Mouse (Mus musculus): ENCODE data around the gene 2210407C18Rik. TPM values are rescaled to one million over a fixed set of nuclear protein-coding genes. Genes with fewer than 3 reads are reported as not detected.

2210407C18Rik gene
- not detected in 2 replicates for polyA plus RNA-seq (2015; fragmentation: Nextera tagmentation; extraction: Ambion mirVana)

DNA sequence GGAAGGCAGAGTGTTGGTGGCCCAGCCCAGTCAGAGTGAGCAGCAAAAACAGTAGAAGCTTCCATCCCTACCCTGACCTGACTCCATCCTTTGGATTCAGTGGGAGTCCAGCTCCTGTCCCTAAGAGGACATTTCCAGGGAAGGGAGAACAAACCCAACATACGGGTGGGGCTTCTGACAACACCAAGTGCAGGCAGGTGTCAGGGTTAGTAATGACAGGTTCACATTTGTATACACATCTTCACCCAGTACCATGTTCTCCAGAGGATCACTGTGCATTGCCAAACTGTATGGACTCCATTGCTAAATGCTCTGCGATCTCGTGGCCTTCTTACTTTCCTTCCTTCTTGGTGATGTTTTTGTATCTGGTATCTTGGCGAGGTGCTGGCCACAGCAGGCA, at the start of gene 2210407C18Rik:
Gene 2210407C18Rik (minus strand): TSS at position 101 of the 400 bp plus-strand sequence.
- Histone ChIP-seq H3K27me3 (no peaks in the 10 kb centered on the region), H3K4me3 (no peak within 1 kb of the TSS), H3K36me3 (no peaks in the 10 kb centered on the region), H3K4me1 (peaks cover 4% of the 10 kb centered on the region; the same call in 1 of the 2 replicates), H3K4me2 (replicated peaks) (no peak within 1 kb of the TSS), H3K27ac (replicated peaks) (no peak within 1 kb of the TSS), H3K9me3 (no peaks in the 10 kb centered on the region), H3K9ac (replicated peaks) (no peak within 1 kb of the TSS)
- WGBS, result 93% methylated on average over 4 of the region's 4 CpGs
- no peak for ATAC-seq (replicated peaks)

GRCm38 (mm10) chr11:58658596-58658995, 42.7 kb upstream of the 2210407C18Rik start, which contains the start of gene Olfr322:
TSS of gene Olfr322 (plus strand) at chr11:58658782.
- Histone ChIP-seq H3K4me2 (replicated peaks) (no peak within 1 kb of the TSS), H3K9ac (replicated peaks) (no peak within 1 kb of the TSS), H3K36me3 (no peaks in the 10 kb centered on the region), H3K9me3 (no peaks in the 10 kb centered on the region), H3K4me3 (no peak within 1 kb of the TSS), H3K4me1 (no peaks in the 10 kb centered on the region), H3K27me3 (no peaks in the 10 kb centered on the region), H3K27ac (replicated peaks) (no peak within 1 kb of the TSS)
- no peak for ATAC-seq (replicated peaks)
- 85% methylated on average over 4 of the region's 4 CpGs for WGBS

DNA sequence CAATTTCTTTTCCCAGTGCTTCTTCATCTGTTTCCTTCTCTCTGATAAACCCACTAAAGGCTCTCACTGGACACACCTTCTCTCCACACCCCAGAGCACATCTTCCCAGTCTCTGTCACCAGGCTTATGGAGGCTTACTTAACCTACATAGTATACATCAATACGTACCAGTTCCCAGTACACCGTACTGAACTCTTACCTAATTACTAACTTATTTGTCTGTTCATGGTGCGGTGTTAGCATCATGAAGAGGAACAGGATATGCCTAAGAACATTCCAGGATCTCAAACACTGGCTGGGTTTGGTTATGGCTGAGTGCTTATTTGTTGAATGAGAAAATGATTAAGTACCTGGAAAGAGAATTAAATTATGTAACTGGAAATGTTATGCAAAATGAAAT, 39.3 kb upstream of the 2210407C18Rik start:
- H3K4me3 ChIP-seq, result no peak overlapping the region
- ATAC-seq (replicated peaks), result no peak
- H3K27me3 ChIP-seq, result no peaks in the 10 kb centered on the region
- H3K36me3 ChIP-seq, result no peaks in the 10 kb centered on the region
- H3K4me1 ChIP-seq, result no peaks in the 10 kb centered on the region
- no peak overlapping the region for H3K9ac ChIP-seq (replicated peaks)
- no peak overlapping the region for H3K4me2 ChIP-seq (replicated peaks)
- H3K27ac ChIP-seq (replicated peaks), result no peak overlapping the region
- H3K9me3 ChIP-seq, result no peaks in the 10 kb centered on the region
- 92% methylated on average over 3 of the region's 3 CpGs for WGBS

- Histone ChIP-seq H3K4me2 (replicated peaks) (no peak overlapping the region), H3K36me3 (no peaks in the 10 kb centered on the region), H3K27me3 (peaks cover 12% of the 10 kb centered on the region; the same call in 1 of the 2 replicates), H3K9ac (replicated peaks) (no peak overlapping the region), H3K9me3 (no peaks in the 10 kb centered on the region), H3K4me3 (no peak overlapping the region), H3K4me1 (peaks cover 10% of the 10 kb centered on the region), H3K27ac (replicated peaks) (no peak overlapping the region)
- 39% methylated on average over 6 of the region's 6 CpGs for WGBS
- no peak for ATAC-seq (replicated peaks)
These were observed 27.5 kb upstream of the 2210407C18Rik start for GRCm38 (mm10) chr11:58643350-58643749.

DNA sequence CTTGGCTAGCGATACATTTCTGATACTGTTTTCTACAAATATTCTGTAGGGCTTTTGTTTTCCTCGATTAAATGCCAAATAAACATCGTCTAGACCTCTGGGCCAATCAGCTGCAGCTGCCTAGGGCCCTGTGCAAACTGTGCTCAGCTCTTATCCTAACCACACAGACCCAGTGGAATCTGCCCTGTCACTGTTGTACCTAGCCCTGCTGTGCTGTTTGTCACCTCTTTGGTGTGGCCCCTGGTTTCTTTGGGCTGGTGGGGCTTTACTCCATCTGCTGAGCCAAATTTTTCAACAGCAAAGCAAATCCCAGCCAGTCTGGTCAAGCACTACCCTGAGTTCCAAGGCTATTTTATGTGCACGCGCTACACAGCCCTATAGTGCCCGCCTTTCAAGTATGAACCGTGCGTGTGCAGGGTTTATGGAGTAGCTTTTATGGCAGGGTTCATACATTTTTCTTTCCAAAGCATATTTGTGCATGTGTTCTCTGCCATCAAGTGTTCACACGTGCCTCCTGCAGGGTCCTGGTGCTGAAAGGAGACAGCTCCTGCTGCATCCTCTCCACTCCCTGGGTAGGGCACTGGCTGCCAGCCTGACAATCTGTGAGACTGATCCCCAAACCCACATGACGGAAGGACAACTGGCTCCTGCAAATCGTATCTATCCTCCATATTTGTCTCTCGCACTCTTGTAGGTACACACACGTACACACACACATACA, 25.9 kb upstream of the 2210407C18Rik start:
- Histone ChIP-seq H3K4me2 (replicated peaks) (no peak overlapping the region), H3K9ac (replicated peaks) (no peak overlapping the region), H3K9me3 (no peaks in the 10 kb centered on the region), H3K27ac (replicated peaks) (no peak overlapping the region), H3K27me3 (peaks cover 12% of the 10 kb centered on the region; the same call in 1 of the 2 replicates), H3K4me1 (peaks cover 10% of the 10 kb centered on the region), H3K4me3 (no peak overlapping the region), H3K36me3 (no peaks in the 10 kb centered on the region)
- no peak for ATAC-seq (replicated peaks)
- 74% methylated on average over 13 of the region's 13 CpGs for WGBS

GRCm38 (mm10) chr11:58641057-58641456, 25.2 kb upstream of the 2210407C18Rik start:
- Histone ChIP-seq H3K9me3 (no peaks in the 10 kb centered on the region), H3K4me2 (replicated peaks) (peak overlapping the region; percentile 79), H3K36me3 (no peaks in the 10 kb centered on the region), H3K27ac (replicated peaks) (no peak overlapping the region), H3K27me3 (peaks cover 12% of the 10 kb centered on the region; the same call in 1 of the 2 replicates), H3K4me1 (peaks cover 10% of the 10 kb centered on the region), H3K9ac (replicated peaks) (peak overlapping the region; percentile 38; the same call in 1 of the 2 replicates), H3K4me3 (peak overlapping the region; percentile 40)
- WGBS, result 27% methylated on average over 14 of the region's 14 CpGs
- no peak for ATAC-seq (replicated peaks)

- Histone ChIP-seq H3K4me1 (peaks cover 10% of the 10 kb centered on the region), H3K27me3 (peaks cover 12% of the 10 kb centered on the region; the same call in 1 of the 2 replicates), H3K27ac (replicated peaks) (no peak within 1 kb of the TSS), H3K4me2 (replicated peaks) (peak within 1 kb of the TSS; percentile 79), H3K9ac (replicated peaks) (peak within 1 kb of the TSS; percentile 38), H3K9me3 (no peaks in the 10 kb centered on the region), H3K36me3 (no peaks in the 10 kb centered on the region), H3K4me3 (peak within 1 kb of the TSS; percentile 40)
- 3% methylated on average over 34 of the region's 34 CpGs for WGBS
- no peak for ATAC-seq (replicated peaks)
These were observed 24.5 kb upstream of the 2210407C18Rik start, which contains the start of gene Trim58 for GRCm38 (mm10) chr11:58640272-58640867. TSS of gene Trim58 (plus strand) at chr11:58640465.

DNA sequence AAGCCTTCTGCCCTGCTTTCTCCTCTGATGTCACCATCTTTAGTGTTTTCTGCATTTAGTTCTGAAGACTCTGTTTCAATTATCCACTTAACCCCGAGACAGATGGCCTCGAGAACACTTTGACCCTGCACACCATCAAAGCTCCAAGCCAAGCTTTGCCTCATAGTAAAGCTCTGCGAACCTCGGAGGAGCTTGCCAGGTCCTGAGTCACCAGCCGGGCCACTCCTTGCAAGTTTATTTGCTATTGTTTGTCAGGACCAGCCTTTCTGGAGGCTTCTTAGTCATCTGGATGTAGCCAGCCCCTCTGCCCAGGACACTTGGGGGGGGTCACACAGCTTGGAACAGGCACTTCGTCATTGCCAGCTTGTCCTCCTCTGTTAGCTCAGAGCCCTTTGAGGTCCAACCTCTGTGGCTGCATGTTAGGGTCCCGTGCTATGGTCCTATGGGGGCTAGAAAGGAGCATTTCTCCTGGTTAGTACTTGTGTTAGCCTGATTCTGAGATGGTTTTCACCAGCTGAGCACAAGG, 22.4 kb upstream of the 2210407C18Rik start:
- no peaks in the 10 kb centered on the region for H3K9me3 ChIP-seq

DNA sequence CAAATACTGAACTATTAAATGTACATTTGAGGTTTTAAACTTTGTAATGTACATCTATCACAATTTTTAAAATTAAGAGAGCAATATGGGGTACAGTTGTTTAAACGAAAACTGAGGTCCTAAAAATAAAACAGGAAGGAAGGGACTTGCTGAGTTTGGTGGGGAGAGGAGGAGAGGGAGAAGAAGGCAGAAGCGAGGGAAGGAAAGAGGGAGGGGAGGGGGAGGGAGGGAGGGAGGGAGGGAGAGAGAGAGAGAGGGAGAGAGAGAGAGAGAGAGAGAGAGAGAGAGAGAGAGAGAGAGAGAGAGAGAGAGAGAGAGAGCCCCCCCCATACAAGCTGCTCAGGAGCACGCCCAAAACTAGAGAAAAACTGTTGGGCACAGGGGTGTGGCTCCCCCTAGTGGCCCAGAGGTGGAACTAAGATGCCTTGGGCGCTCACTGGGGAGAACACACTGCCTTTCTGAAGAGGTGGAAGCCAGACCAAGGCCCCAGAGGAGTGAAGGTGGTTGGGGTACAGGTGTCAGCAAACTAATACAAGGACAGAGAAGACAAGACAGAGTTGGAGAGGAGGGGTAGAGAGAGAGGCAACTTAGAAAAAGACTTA, 20.6 kb upstream of the 2210407C18Rik start:
- Histone ChIP-seq H3K27ac (replicated peaks) (no peak overlapping the region), H3K4me2 (replicated peaks) (no peak overlapping the region), H3K9ac (replicated peaks) (no peak overlapping the region), H3K27me3 (peaks cover 8% of the 10 kb centered on the region; the same call in 1 of the 2 replicates), H3K4me3 (no peak overlapping the region), H3K9me3 (no peaks in the 10 kb centered on the region), H3K36me3 (no peaks in the 10 kb centered on the region), H3K4me1 (peaks cover 10% of the 10 kb centered on the region)
- ATAC-seq (replicated peaks), result no peak
- 25% methylated on average over 3 of the region's 4 CpGs for WGBS

More for the DNA sequence above, 22.4 kb upstream of the 2210407C18Rik start:
- no peak overlapping the region for H3K27ac ChIP-seq (replicated peaks)
- H3K4me2 ChIP-seq (replicated peaks), result no peak overlapping the region
- H3K27me3 ChIP-seq, result peaks cover 12% of the 10 kb centered on the region; the same call in 1 of the 2 replicates
- 70% methylated on average over 7 of the region's 7 CpGs for WGBS
- no peaks in the 10 kb centered on the region for H3K36me3 ChIP-seq
- no peak overlapping the region for H3K9ac ChIP-seq (replicated peaks)
- ATAC-seq (replicated peaks), result no peak
- no peak overlapping the region for H3K4me3 ChIP-seq
- peaks cover 10% of the 10 kb centered on the region for H3K4me1 ChIP-seq

- H3K4me3 ChIP-seq, result no peak overlapping the region
- no peaks in the 10 kb centered on the region for H3K4me1 ChIP-seq
- no peak overlapping the region for H3K27ac ChIP-seq (replicated peaks)
- WGBS, result 60% methylated on average over 4 of the region's 4 CpGs
- H3K9me3 ChIP-seq, result no peaks in the 10 kb centered on the region
- no peaks in the 10 kb centered on the region for H3K36me3 ChIP-seq
- H3K9ac ChIP-seq (replicated peaks), result no peak overlapping the region
- no peak for ATAC-seq (replicated peaks)
- no peak overlapping the region for H3K4me2 ChIP-seq (replicated peaks)
- H3K27me3 ChIP-seq, result 0 out of 2 replicates have a peak, but pooled peaks cover 1% of the 10 kb centered on the region
These were observed 19.0 kb upstream of the 2210407C18Rik start for GRCm38 (mm10) chr11:58634878-58635277.

DNA sequence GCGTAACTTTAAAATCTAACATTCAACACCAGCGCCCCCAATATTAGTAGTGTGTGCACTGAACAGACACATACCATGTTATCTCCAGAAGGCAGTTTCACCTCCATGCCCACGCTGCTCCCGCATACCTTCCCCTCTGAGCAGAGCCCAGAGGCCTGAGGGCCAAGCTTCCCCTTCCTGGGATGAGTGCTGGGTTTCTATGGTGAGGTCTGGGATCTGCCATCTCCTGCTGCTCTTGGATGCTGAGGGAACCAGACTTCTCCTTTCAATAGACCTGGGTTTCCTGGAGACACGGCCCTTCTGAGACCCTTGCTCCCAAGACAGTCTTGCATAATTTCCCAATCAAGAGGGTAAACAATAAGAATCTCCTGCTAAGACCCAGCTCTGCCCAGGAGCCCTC, 14.5 kb upstream of the 2210407C18Rik start, which contains the start of gene Olfr323:
Gene Olfr323 (minus strand): TSS at position 101 of the 400 bp plus-strand sequence.
- Histone ChIP-seq H3K27me3 (no peaks in the 10 kb centered on the region), H3K4me3 (no peak within 1 kb of the TSS), H3K27ac (replicated peaks) (no peak within 1 kb of the TSS), H3K4me2 (replicated peaks) (no peak within 1 kb of the TSS), H3K9ac (replicated peaks) (no peak within 1 kb of the TSS), H3K9me3 (no peaks in the 10 kb centered on the region), H3K4me1 (no peaks in the 10 kb centered on the region), H3K36me3 (no peaks in the 10 kb centered on the region)
- no peak for ATAC-seq (replicated peaks)
- 82% methylated on average over 5 of the region's 5 CpGs for WGBS

- Histone ChIP-seq H3K4me1 (no peaks in the 10 kb centered on the region), H3K4me3 (no peak overlapping the region), H3K27me3 (no peaks in the 10 kb centered on the region), H3K27ac (replicated peaks) (no peak overlapping the region), H3K9me3 (no peaks in the 10 kb centered on the region), H3K9ac (replicated peaks) (no peak overlapping the region), H3K4me2 (replicated peaks) (no peak overlapping the region), H3K36me3 (no peaks in the 10 kb centered on the region)
- 35% methylated on average over 4 of the region's 4 CpGs for WGBS
- no peak for ATAC-seq (replicated peaks)
These were observed 10.3 kb upstream of the 2210407C18Rik start for GRCm38 (mm10) chr11:58626146-58626545.

Measured in forebrain, embryonic 15.5 days (tissue).